Mouse (Mus musculus): Measurements from ENCODE around the gene Gm17087.

- TF ChIP-seq CTCF (IDR thresholded peaks at IDR 0.05; ENCODE audit: low read depth) (no peak), EP300 (IDR thresholded peaks at IDR 0.05; ENCODE audit: low read depth) (no peak)
Observed at GRCm38 (mm10) chr17:8602976-8603375, 36.2 kb upstream of the Gm17087 start.

Data from liver, embryonic 14.5 days (tissue).